Mouse (Mus musculus): ENCODE data around the gene Slmap.
"Not testable (repeated sequence)": the region's sequence is repeated elsewhere in the genome, so short reads cannot be mapped to it uniquely, and the experiment has no call there.

The Slmap gene

DNA sequence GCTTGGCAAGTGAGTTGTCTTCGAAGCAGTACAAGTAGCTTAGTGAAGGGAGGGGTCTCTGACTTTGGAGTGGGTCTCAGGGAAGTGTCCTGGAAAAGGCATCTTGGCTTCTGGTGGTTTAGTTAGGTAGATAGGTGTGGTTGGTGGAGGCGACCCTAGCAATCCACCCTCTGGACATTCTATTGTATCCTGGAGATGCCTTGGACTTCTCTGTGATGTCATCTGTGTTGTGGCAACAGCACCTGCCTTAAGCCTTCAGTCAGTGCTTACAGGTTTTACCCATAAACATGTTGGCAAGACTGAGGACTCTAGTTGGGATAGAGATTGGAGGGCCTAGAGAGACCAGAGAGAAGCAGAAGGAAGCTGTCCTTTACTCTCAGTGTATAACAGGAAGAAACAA lies 145.8 kb downstream of the Slmap start:
- DNase-seq: not testable (repeated sequence)

- not testable (repeated sequence) for DNase-seq
These were observed 147.7 kb downstream of the Slmap start for GRCm38 (mm10) chr14:26386999-26387398.

GRCm38 (mm10) chr14:26385659-26386058 lies 149.1 kb downstream of the Slmap start:
- not testable (repeated sequence) for DNase-seq

DNA sequence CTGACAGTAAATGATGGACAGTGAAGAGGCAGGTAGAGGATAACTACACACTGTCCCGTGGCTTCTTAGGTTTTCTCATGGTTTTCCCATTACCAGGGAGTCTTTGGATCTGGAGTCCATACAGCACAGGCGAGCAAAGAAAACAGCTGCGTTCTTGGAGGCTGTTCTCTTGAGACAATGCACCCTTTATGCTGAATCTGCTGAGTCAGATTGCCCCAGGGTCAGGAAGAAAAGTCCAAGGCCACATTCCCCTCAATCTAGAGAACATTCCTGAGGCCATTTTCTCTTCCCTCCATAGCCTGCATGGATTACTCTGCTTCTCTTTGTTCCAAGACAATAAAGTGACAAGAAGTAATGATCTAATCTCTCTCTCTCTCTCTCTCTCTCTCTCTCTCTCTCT lies 155.7 kb downstream of the Slmap start:
- no peak for DNase-seq

DNA sequence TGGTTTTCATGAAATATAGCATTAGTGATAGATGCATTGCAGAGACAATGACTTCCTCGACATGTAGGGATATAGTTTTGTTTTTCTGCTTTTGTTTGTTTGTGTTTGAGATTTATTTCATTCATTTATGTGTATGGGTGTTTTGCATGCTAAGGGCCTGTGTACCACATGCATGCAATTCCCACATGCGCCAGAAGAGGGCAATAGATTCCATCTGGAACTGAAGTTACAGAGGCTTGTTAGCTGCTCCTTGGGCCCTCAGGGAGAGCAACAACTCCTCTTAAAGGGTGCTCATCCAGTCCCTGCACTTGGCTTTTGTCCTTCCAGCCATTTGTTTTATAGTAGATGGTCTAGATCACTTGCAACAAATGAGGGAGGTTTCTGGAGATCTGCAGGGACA lies 158.1 kb downstream of the Slmap start:
- DNase-seq: peak; percentile 78

Measured in lung, postnatal 10 days (tissue).